Mouse (Mus musculus) cerebellum, adult 18-20 months (tissue): Measurements from ENCODE around the gene Ift88.

Experiments
- DNase-seq, 2 experiments: peaks; one replicate each; pipeline ENCODE4 v3.0.0; 2021

Ift88 gene

GRCm38 (mm10) chr14:57533841-57534240 lies 110.0 kb downstream of the Ift88 start:
- no peak for DNase-seq

GRCm38 (mm10) chr14:57534346-57534745 lies 110.5 kb downstream of the Ift88 start:
- DNase-seq: no peak

GRCm38 (mm10) chr14:57534961-57535360 lies 111.1 kb downstream of the Ift88 start:
- peak; percentile 53 to 56 for DNase-seq

GRCm38 (mm10) chr14:57535646-57536045 lies 111.8 kb downstream of the Ift88 start:
- DNase-seq: peak; percentile 21 to 37

GRCm38 (mm10) chr14:57536820-57537219 lies 113.0 kb downstream of the Ift88 start:
- no peak for DNase-seq

- peak in 1 of 2 experiments; percentile 36 for DNase-seq
These were observed 113.6 kb downstream of the Ift88 start for GRCm38 (mm10) chr14:57537261-57538015.

GRCm38 (mm10) chr14:57540683-57541082 lies 116.8 kb downstream of the Ift88 start:
- peak; percentile 55 to 61 for DNase-seq

- no peak for DNase-seq
These were observed 118.4 kb downstream of the Ift88 start for GRCm38 (mm10) chr14:57542231-57542630.

GRCm38 (mm10) chr14:57543420-57544039 lies 119.7 kb downstream of the Ift88 start:
- DNase-seq: no peak

- DNase-seq: no peak
These were observed 121.7 kb downstream of the Ift88 start for GRCm38 (mm10) chr14:57545526-57545925.

- no peak for DNase-seq
These were observed 122.3 kb downstream of the Ift88 start for GRCm38 (mm10) chr14:57546131-57546530.

- no peak for DNase-seq
These were observed 122.7 kb downstream of the Ift88 start for GRCm38 (mm10) chr14:57546557-57547021.

- no peak for DNase-seq
These were observed 123.2 kb downstream of the Ift88 start for GRCm38 (mm10) chr14:57547062-57547461.

GRCm38 (mm10) chr14:57552945-57553344 lies 129.1 kb downstream of the Ift88 start:
- DNase-seq: no peak

- DNase-seq: no peak
These were observed 130.6 kb downstream of the Ift88 start for GRCm38 (mm10) chr14:57554434-57554833.

GRCm38 (mm10) chr14:57555471-57556070 lies 131.7 kb downstream of the Ift88 start:
- DNase-seq: peak in 1 of 2 experiments; percentile 48

GRCm38 (mm10) chr14:57556922-57557321 lies 133.1 kb downstream of the Ift88 start:
- DNase-seq: no peak

- peak; percentile 49 to 61 for DNase-seq
These were observed 141.8 kb downstream of the Ift88 start for GRCm38 (mm10) chr14:57565626-57566025.
